Mouse (Mus musculus) gastrocnemius, adult 2 months (tissue): ENCODE results near the gene Flot1. TPM values are rescaled to one million over a fixed set of nuclear protein-coding genes. Genes with fewer than 3 reads are reported as not detected.

Source experiments
- DNase-seq: peaks from one replicate; pipeline ENCODE4 v3.0.0; 2022
- H3K27ac ChIP-seq: fragments of 200-600 bp; 2 replicates; pipeline ENCODE4 v1.8.1; 2022; ENCODE audit warnings: mild to moderate bottlenecking
- H3K4me3 ChIP-seq: fragments of 200-600 bp; 2 replicates; pipeline ENCODE4 v1.8.1; 2022; ENCODE audit warnings: mild to moderate bottlenecking, moderate library complexity
- CTCF ChIP-seq: fragments of 200-600 bp; IDR thresholded peaks from 2 replicates; pipeline ENCODE4 v1.8.1; 2022; ENCODE audit warnings: antibody characterized with exemption, mild to moderate bottlenecking, moderate library complexity
- intact Hi-C: fragments of 180-260 bp; cut with DNase I; formaldehyde crosslinking; loops from one replicate; pipeline ENCODE4 v1.15.1; 2025
- total RNA-seq, 2 experiments: library from RNA; stranded (reverse); gene quantifications; 2 replicates each; pipeline ENCODE4 v1.2.3; 2021

Flot1 gene
- total RNA-seq, 2 experiments from 2014 or later, result 45.4 to 50.9 TPM

DNA sequence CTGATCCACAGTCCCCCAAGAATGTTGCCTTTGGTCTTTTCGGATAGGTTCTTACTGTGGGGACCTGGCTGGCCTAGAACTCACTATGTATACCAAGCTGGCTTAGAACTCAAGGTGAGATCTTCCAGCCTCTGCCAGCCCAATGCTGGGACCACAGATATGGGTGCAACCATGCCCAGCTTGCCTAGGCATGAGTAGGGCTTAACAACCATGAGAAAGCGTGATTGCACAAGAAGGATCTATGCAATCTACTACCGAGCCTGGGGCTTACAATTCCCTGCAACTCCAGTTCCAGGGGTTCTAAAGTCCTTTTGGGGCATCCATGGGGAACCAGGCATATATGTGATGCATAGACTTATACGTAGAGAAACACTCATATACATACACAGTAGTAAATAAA is 32.1 kb upstream of the Flot1 start:
- DNase-seq, result no peak
- no peak for TF ChIP-seq CTCF
- intact Hi-C loops, result no loop called here
- no peak overlapping the region for H3K27ac ChIP-seq
- no peak overlapping the region for H3K4me3 ChIP-seq

DNA sequence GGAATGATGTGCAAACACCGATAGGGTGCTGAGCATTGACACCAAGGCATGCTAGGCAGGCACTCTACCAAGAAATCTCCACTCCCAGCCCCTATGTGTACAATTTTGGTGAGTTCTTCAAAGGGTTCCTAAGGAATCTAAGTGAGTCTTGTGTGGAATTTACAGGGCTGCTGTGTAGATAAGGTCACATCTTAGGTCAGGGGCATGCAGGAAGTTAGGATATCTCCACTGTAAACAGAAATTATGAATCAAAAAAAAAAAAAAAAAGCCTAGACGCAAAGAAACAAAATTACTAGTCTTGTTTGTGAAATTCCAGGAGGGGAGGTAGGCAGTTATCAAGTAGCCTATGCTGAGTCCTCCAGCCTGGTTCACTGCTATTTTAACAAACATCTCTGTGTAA is 30.2 kb upstream of the Flot1 start:
- TF ChIP-seq CTCF, result no peak
- no peak overlapping the region for H3K27ac ChIP-seq
- no peak overlapping the region for H3K4me3 ChIP-seq
- DNase-seq, result no peak
- intact Hi-C loops, result no loop called here

DNA sequence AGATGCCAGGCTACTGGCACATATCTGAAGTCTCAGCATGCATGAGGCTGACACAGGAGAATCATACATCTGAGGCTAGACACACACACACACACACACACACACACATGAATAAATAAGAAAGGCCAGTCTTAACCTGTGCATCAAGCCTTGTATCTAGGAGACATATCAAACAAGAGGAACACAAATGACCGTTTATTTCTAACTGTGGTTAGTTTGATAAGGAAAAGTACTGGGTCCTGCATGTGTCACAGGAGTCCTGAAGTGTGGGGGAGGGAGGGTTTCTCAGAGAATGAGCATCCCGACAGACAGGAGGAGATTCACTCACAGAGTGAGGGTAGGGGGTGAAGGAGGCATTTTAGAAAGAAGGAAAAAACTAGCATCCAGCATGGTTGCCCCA is 27.9 kb upstream of the Flot1 start:
- no peak for DNase-seq
- no peak for TF ChIP-seq CTCF
- Histone ChIP-seq H3K27ac (no peak overlapping the region), H3K4me3 (no peak overlapping the region)
- intact Hi-C loops, result no loop called here

DNA sequence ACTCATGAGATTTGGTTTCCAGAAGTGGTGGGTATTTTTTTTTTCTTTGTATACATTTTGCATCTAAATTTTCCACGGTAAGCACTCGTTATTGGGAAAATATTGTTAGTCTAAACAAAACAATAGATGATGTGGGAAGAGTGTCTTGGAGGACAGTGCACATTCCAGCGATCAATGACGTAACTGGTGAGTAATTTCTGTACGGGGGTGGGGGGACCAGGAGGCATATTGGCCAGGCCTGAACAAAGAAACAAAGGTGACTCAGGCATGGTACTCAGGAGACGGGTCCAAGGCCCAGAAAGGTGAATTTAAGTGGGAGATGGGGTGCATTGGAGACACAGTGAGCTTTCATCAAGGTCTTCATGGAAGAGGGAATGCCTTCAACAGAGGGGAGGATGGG is 27.4 kb upstream of the Flot1 start:
- Histone ChIP-seq H3K4me3 (no peak overlapping the region), H3K27ac (no peak overlapping the region)
- DNase-seq, result no peak
- no peak for TF ChIP-seq CTCF
- intact Hi-C loops, result no loop called here

DNA sequence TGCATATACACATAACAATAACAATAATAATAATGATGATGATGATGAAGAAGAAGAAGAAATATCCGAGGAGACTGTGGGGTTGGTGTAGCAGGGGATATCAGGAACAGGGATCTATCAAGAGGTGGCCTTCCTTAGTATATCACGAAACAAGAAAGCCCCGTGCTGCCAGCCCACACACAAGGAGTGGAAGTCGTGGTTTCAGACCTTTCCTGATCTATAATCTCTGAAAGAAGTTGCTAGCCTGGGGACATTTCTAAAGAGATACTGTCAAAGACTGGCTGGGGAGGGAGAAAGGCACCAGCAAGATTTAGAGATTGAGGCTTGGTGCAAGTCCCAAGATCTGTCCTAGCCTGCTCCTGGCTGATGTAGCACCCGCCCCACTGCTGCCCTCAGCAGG is 26.2 kb upstream of the Flot1 start:
- intact Hi-C loops, result no loop called here
- Histone ChIP-seq H3K4me3 (no peak overlapping the region), H3K27ac (no peak overlapping the region)
- no peak for DNase-seq
- no peak for TF ChIP-seq CTCF

DNA sequence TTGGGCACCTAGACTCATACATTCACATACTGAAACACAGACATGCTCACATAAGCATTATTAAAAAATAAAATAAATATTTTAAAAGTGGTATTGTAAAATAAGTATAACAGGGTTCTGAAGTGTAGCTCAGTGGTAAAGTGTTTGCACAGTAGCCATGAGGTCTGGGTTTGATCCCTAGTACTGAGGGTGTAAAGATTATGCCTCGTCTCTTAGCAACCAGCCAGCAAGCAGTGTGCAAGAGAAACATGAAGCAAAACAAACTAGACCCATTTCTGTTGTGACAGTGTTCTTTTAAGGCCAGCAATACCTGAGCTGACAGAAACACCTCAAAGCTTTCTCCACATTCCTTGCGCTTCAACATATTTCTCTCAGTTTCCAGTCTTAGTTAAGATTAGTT is 22.1 kb upstream of the Flot1 start:
- DNase-seq, result no peak
- no peak overlapping the region for H3K27ac ChIP-seq
- no peak overlapping the region for H3K4me3 ChIP-seq
- no peak for TF ChIP-seq CTCF
- intact Hi-C loops, result no loop called here

DNA sequence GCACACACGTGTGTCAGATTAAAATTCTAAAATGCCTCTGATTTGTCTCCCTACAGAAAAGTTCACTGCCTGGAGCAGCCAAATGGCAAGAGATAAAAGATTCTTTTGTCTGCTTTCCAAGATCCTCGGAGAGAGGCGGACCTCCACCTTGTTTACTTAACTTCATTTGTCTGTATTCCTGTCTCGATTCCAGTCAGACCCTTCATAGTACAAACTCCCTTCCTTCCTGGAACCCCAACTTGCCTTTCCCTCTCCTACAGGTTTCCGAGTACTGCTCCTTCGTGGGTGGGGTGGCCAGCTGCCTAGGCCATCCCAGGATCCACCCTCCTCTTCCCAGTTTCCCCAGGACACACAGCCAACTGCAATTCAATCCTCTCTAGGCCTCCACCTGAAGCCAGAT is 20.0 kb upstream of the Flot1 start:
- DNase-seq, result peak; percentile 43
- no peak for TF ChIP-seq CTCF
- Histone ChIP-seq H3K4me3 (no peak overlapping the region), H3K27ac (peak overlapping the region; percentile 17)
- intact Hi-C loops, result no loop called here

DNA sequence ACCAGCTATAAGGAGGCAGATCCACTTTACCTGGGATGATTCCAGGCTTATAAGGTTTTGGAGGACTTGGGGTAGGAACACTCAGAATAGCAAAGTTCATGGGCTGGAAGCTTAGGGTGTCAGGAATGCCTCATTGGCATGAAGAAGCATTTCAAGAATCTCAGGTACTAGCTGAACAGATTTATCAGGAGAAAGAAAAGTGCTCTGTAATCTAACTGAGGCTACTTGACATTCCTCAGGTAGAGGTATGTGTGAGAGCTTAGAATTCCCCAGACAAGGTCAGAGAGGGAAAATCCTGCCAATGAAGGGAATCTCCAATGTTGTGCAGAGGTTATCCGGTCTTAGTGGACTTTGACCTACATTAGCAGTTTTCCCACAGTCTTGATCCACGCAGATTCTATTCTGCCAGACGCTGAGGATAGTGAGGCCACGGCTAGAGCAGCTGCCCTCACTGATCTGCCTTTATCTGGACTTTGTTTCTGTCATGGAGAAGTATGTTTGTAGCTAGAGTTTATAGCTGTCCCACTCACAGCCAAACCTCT is 19.1 kb upstream of the Flot1 start:
- no peak for TF ChIP-seq CTCF
- no peak for DNase-seq
- Histone ChIP-seq H3K27ac (no peak overlapping the region), H3K4me3 (no peak overlapping the region)
- intact Hi-C loops, result no loop called here

DNA sequence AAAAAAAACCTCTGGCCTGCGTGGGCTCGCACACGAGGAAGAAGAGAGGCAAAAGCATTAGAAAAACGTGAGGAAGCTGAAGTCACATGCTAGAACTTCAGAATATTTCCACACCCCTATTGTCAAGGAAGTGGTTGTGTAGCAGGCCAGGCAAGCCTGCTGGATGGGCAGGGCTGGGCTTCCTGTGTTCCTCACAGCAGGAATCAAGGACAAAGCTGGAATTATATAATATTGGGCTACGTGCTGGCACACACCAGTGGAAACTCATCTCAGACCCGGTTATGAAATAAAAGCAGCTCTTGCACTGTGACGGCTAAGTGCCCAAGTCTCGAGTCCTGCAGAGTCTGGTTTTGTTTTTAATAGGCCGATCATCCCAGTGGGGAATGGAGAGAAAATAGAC is 15.0 kb upstream of the Flot1 start:
- peak; percentile 69 for DNase-seq
- intact Hi-C loops, result no loop called here
- H3K27ac ChIP-seq, result peak overlapping the region; percentile 84
- no peak for TF ChIP-seq CTCF
- H3K4me3 ChIP-seq, result peak overlapping the region; percentile 36

DNA sequence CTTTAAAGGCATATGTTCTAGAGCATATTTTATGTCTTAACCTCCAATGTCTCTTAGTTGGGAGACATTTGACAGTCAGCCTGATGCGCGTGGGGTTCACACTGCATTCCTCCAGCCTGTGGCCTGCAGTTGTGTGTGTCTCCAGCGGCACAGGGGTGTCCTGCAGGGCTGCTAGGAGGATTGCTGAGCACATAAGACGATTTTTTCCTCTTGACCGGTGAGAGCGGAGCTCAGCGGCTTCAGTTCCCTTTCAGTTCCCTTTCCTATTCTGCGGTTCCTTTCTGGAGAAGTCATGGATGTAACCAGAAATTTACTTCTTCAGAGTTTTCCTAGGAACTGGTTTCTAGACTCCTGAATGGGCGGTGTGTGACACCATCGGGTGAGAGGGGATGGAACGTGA is 13.6 kb upstream of the Flot1 start:
- peak overlapping the region; percentile 84 for H3K27ac ChIP-seq

DNA sequence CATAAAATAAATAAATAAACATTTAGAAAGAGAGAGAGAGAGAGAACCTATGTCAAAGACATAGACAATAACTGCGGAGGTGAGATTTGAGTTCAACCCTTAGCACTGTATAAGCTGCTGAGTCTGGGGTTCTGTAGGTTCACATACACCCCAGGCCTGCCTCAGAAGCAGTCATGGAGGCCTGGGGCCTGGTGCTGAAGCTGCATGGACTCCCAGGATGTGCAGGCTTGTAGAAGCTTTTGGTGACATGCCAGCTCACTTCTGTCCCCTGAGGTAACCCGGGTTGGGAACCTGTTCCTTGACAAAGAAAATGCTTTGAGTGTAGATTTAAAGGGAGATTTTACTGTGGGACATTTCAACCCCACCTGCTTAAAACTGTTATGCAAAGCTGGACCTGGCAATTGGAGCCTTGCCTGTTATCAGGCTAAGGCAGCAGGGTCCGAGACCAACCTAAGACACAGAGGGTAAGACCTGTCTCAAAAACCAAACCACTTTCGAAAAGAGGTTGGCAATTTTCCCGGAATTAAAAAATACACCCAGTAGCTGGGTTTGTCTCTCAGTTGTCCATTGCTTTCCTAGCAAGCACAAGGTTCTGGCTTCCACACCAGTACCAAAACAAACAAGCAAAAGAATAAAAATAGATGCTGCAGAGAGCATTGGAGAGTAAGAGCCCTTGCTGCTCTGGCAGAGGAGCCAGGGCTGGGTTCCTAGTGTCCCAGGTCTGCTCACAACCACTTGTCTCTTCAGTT is 12.0 kb upstream of the Flot1 start:
- no peak overlapping the region for H3K4me3 ChIP-seq
- no peak for TF ChIP-seq CTCF
- intact Hi-C loops, result loop anchor here (5.0 kb wide), 1 partner anchor 34 kb away; no protein-coding TSS in a partner anchor
- peak overlapping the region; percentile 84 for H3K27ac ChIP-seq
- no peak for DNase-seq

More for the DNA sequence above, 13.6 kb upstream of the Flot1 start:
- no peak for TF ChIP-seq CTCF
- intact Hi-C loops, result no loop called here
- no peak for DNase-seq
- H3K4me3 ChIP-seq, result no peak overlapping the region

DNA sequence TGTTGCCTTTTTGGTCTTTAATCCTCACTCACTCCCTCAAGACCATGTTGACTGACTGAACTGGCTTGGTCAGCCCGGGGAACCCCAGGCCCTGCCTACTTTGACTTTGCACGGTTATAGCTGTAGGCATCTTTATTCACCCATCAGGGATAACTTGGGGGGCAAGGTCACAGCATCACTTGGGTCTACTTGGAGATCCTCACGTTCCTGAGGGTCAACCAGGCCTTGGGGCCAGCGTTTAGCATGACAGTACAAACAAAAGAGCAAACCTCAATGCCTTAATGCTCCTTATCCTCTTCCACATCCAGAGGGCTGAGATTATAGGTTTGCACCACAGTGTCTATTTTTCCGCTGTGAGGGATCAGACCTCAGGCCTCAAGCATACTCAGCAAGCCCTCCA is 10.7 kb upstream of the Flot1 start:
- no peak for TF ChIP-seq CTCF
- H3K27ac ChIP-seq, result peak overlapping the region; percentile 84
- intact Hi-C loops, result loop anchor here (5.0 kb wide), 1 partner anchor 35 kb away; no protein-coding TSS in a partner anchor
- no peak overlapping the region for H3K4me3 ChIP-seq
- DNase-seq, result no peak

DNA sequence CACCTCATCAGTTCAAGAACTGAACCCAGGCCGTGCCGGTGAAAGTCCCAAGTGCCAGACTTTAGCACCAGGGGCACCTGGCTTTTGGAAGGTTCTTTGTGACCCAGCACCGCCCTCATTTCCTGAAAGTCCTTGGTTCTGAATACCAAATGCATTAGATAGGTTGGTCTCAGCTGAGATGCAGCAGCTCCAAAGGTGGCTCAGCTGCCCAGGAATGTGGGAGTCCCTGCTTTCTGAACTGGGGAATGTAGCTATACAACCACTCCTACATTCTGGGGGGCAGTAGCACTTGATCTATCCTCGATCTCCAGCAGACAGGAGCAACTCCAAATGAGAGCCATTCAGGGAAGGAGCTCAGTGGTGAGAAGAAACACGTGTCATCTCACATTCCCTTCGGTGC is 10.3 kb upstream of the Flot1 start:
- TF ChIP-seq CTCF, result no peak
- intact Hi-C loops, result loop anchor here (5.0 kb wide), 1 partner anchor 35 kb away; no protein-coding TSS in a partner anchor
- Histone ChIP-seq H3K4me3 (peak overlapping the region; percentile 34), H3K27ac (peak overlapping the region; percentile 84)
- DNase-seq, result no peak

DNA sequence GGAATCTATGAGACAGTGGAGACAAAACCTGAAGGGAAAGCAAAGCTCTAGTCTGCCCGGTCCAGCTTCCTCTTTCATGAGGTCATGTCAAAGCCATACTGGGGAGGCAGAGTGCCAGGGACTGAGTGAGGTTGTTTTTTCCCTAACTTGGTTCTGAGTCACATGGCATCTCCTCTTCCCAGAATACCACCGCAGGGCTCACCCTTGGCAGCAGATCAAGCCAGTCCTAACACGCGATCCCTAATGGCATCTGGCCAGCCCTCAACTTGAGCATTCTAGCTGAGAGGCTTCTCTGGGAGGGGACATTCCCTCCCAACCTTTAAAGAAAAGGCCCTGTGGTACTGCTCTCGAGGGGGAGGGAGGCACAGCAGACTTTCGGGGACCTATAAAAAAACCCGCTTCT is 9.8 kb upstream of the Flot1 start:
- TF ChIP-seq CTCF, result no peak
- DNase-seq, result peak; percentile 94
- H3K27ac ChIP-seq, result peak overlapping the region; percentile 84
- intact Hi-C loops, result loop anchor here (5.0 kb wide), 1 partner anchor 36 kb away; no protein-coding TSS in a partner anchor
- H3K4me3 ChIP-seq, result peak overlapping the region; percentile 34
